Mouse (Mus musculus): ENCODE measurements at regions not wholly inside any gene's neighbourhood (a gene's known extent, or its start where the extent isn't known, plus 50 kb on each side); places are given as distances from the start of the nearest gene placed in this dataset.

DNA sequence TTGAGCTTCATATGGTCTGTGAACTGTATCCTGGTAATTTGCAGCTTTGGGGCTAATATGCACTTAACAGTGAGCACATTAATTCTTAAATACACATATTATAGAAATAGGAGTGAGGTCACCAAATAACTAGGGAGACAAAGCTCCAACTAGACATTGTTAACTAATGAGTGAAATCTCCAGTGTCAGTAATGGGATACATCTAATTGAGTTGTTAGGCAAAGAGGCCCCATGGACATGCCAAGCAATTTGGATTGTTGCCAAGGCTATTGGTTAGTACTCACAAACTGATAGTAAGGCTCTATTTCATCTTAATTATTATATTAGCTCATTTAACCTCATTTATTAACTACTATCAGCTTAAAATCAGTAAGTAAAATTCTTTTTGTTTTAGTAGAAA is 698.5 kb downstream of the Triml1 start:
- TF ChIP-seq CTCF (conservative IDR thresholded peaks at IDR 0.05; ENCODE audit: insufficient read depth, insufficient read length, low read depth, low read length) (no peak), POLR2A (IDR thresholded peaks at IDR 0.05; ENCODE audit: low read depth, low read length) (no peak)
- DNase-seq, result no peak
- H3K4me3 ChIP-seq (ENCODE audit: insufficient read depth, low read depth, low read length), result no peak overlapping the region
- no peaks in the 10 kb centered on the region for H3K4me1 ChIP-seq (ENCODE audit: control insufficient read depth, insufficient read depth, low read length)
- no peaks in the 10 kb centered on the region for H3K27me3 ChIP-seq (replicated peaks; ENCODE audit: control insufficient read depth, insufficient read depth, low read length)
- no peak overlapping the region for H3K27ac ChIP-seq (ENCODE audit: insufficient read depth, low read depth, low read length)
- no peaks in the 10 kb centered on the region for H3K36me3 ChIP-seq (ENCODE audit: control insufficient read depth, insufficient read depth, low read length)

DNA sequence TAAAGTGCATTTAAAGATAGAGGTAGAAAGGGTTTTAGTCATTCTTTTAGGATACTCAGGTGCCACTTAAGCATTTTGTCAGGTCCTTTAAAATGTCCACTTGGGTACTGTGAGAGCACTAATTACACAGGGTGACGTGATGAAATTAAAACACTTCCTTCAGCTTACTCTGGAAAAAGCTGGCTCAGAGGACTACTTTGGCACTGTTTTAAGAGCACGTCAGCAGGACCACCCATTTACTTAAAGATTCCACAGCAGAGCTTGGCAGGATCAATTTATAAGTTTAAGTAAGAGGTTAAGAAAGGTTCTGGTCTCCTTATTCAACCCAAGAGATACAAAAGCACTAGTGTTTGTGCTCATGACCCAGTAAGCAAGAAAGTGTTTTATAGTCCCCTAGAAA is 738.7 kb downstream of the Triml1 start:
- no peak overlapping the region for H3K4me3 ChIP-seq (ENCODE audit: insufficient read depth, low read depth, low read length)
- WGBS, result 70% methylated on average over 2 of the region's 2 CpGs
- no peak for TF ChIP-seq POLR2A (IDR thresholded peaks at IDR 0.05; ENCODE audit: low read depth, low read length)
- no peak for TF ChIP-seq CTCF (conservative IDR thresholded peaks at IDR 0.05; ENCODE audit: insufficient read depth, insufficient read length, low read depth, low read length)
- H3K27me3 ChIP-seq (replicated peaks; ENCODE audit: control insufficient read depth, insufficient read depth, low read length), result no peaks in the 10 kb centered on the region
- DNase-seq, result no peak
- no peak overlapping the region for H3K27ac ChIP-seq (ENCODE audit: insufficient read depth, low read depth, low read length)
- H3K4me1 ChIP-seq (ENCODE audit: control insufficient read depth, insufficient read depth, low read length), result no peaks in the 10 kb centered on the region
- no peaks in the 10 kb centered on the region for H3K36me3 ChIP-seq (ENCODE audit: control insufficient read depth, insufficient read depth, low read length)

DNA sequence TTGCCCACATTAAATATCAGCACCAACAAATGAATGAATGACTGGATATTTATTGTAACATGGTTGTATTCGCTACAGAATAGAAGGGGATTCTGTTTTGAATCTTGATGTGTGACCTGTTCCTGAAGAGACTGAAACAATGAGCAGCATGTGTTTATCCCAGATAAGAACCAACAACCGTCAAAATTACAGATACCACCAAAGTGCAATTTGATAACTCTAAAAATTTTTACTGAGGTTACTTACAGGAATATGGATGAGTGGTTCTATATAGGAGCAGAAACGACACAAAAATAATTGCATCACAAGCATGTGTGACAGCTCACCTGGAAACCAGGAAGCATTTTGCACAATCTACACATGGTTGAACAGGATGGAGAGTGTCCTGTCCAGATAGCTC is 744.4 kb downstream of the Triml1 start:
- TF ChIP-seq POLR2A (IDR thresholded peaks at IDR 0.05; ENCODE audit: low read depth, low read length), result no peak
- TF ChIP-seq CTCF (conservative IDR thresholded peaks at IDR 0.05; ENCODE audit: insufficient read depth, insufficient read length, low read depth, low read length), result no peak
- Histone ChIP-seq H3K4me3 (ENCODE audit: insufficient read depth, low read depth, low read length) (no peak overlapping the region), H3K4me1 (ENCODE audit: control insufficient read depth, insufficient read depth, low read length) (no peaks in the 10 kb centered on the region), H3K36me3 (ENCODE audit: control insufficient read depth, insufficient read depth, low read length) (no peaks in the 10 kb centered on the region), H3K27ac (ENCODE audit: insufficient read depth, low read depth, low read length) (no peak overlapping the region), H3K27me3 (replicated peaks; ENCODE audit: control insufficient read depth, insufficient read depth, low read length) (no peaks in the 10 kb centered on the region)
- no peak for DNase-seq
- 71% methylated on average over 3 of the region's 3 CpGs for WGBS

DNA sequence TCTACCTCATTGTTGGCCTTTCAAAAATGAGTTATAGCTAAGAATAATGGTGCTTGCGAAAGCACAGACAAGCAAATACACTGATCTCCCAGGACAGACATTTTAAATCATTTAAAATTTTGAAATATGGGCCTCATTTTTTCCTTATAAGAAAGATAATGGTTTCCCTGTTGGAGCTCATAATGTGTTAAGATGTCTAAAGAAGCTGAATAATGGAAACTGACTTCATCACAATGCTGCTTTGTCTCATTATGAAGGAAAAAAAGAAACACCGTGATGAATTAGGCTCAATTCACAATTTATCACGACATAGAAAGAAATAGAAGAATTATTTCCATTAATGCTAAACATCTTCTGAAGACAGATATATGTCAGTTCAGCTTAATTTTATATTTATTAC is 752.5 kb downstream of the Triml1 start:
- H3K4me3 ChIP-seq (ENCODE audit: insufficient read depth, low read depth, low read length), result no peak overlapping the region

DNA sequence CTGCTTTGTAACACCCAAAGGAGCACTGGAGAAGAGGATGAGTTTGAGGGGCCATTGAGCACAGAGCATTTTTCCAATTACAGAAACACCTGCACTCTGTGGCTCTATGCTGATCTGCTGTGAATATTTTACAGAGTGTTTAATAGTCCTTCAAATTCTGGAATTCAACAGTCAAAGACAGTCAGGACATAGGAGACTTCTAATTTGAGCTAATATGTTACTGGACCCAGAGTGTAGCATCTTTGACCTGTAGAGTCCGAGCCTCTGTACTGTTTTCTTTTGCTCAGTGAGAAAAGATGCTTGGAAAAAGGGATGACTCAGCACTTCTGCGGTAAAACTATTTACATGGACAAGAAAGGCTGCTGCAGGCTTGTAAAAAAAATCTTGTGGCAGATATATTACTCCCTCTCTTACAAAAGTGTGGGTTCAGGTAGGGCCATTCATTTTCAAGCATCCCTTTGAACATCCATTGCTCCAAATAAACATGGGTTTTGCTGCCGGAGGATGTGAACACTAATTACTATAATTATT is 793.1 kb downstream of the Triml1 start:
- 25% methylated on average over 3 of the region's 3 CpGs for WGBS
- Histone ChIP-seq H3K4me3 (ENCODE audit: insufficient read depth, low read depth, low read length) (no peak overlapping the region), H3K36me3 (ENCODE audit: control insufficient read depth, insufficient read depth, low read length) (no peaks in the 10 kb centered on the region), H3K27ac (ENCODE audit: insufficient read depth, low read depth, low read length) (no peak overlapping the region), H3K4me1 (ENCODE audit: control insufficient read depth, insufficient read depth, low read length) (no peaks in the 10 kb centered on the region), H3K27me3 (replicated peaks; ENCODE audit: control insufficient read depth, insufficient read depth, low read length) (no peaks in the 10 kb centered on the region)
- TF ChIP-seq POLR2A (IDR thresholded peaks at IDR 0.05; ENCODE audit: low read depth, low read length), result no peak
- no peak for TF ChIP-seq CTCF (conservative IDR thresholded peaks at IDR 0.05; ENCODE audit: insufficient read depth, insufficient read length, low read depth, low read length)
- no peak for DNase-seq

More for the DNA sequence above, 752.5 kb downstream of the Triml1 start:
- Histone ChIP-seq H3K36me3 (ENCODE audit: control insufficient read depth, insufficient read depth, low read length) (no peaks in the 10 kb centered on the region), H3K4me1 (ENCODE audit: control insufficient read depth, insufficient read depth, low read length) (no peaks in the 10 kb centered on the region), H3K27me3 (replicated peaks; ENCODE audit: control insufficient read depth, insufficient read depth, low read length) (no peaks in the 10 kb centered on the region), H3K27ac (ENCODE audit: insufficient read depth, low read depth, low read length) (no peak overlapping the region)
- DNase-seq, result no peak
- WGBS, result 80% methylated on average over 3 of the region's 3 CpGs
- TF ChIP-seq CTCF (conservative IDR thresholded peaks at IDR 0.05; ENCODE audit: insufficient read depth, insufficient read length, low read depth, low read length) (no peak), POLR2A (IDR thresholded peaks at IDR 0.05; ENCODE audit: low read depth, low read length) (no peak)

DNA sequence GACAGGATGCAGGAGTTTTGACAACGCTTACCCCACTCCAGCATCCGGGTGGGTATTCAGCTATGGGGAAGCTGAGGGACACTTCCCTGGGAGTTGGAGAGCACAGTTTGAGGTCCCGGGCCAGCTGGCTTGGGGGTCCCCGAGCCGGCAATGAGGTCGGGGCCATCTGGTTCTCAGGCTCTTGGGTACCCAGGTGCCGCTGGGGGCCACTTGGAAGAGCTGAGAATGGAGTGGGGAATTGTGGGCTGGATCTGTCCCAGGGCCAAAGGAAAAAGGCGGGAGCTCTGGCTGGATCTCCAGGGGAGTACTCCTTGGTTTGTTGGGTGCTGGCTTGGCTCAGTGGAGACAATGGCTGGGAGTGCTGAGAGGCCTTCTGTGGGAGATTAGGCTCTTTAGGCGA is 806.6 kb downstream of the Triml1 start:
- WGBS, result 94% methylated on average over 9 of the region's 9 CpGs
- TF ChIP-seq POLR2A (IDR thresholded peaks at IDR 0.05; ENCODE audit: low read depth, low read length) (no peak), CTCF (conservative IDR thresholded peaks at IDR 0.05; ENCODE audit: insufficient read depth, insufficient read length, low read depth, low read length) (no peak)
- Histone ChIP-seq H3K36me3 (ENCODE audit: control insufficient read depth, insufficient read depth, low read length) (no peaks in the 10 kb centered on the region), H3K27me3 (replicated peaks; ENCODE audit: control insufficient read depth, insufficient read depth, low read length) (no peaks in the 10 kb centered on the region), H3K4me3 (ENCODE audit: insufficient read depth, low read depth, low read length) (no peak overlapping the region), H3K4me1 (ENCODE audit: control insufficient read depth, insufficient read depth, low read length) (no peaks in the 10 kb centered on the region), H3K27ac (ENCODE audit: insufficient read depth, low read depth, low read length) (no peak overlapping the region)
- DNase-seq, result no peak

DNA sequence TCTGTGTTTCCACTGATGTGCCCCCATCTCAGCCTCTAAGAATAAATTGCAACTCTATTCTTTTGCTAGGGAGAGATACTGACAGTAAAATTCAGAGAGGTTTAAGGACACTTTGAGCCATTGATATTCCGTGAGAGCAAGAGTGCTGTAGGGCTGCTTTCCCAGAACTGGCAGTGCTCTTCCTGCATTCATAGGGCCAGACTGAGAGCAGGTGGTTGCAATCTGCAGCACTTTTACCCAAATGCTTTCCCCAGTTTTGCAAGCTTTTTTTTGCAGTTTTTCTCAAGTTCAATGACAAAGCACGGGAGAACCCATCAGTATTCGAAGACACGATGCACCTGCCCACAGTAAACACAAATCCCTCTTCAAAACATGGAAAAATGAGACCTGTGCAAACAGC is 816.6 kb downstream of the Triml1 start:
- 71% methylated on average over 4 of the region's 4 CpGs for WGBS
- DNase-seq, result no peak
- Histone ChIP-seq H3K27ac (ENCODE audit: insufficient read depth, low read depth, low read length) (no peak overlapping the region), H3K27me3 (replicated peaks; ENCODE audit: control insufficient read depth, insufficient read depth, low read length) (no peaks in the 10 kb centered on the region), H3K36me3 (ENCODE audit: control insufficient read depth, insufficient read depth, low read length) (no peaks in the 10 kb centered on the region), H3K4me1 (ENCODE audit: control insufficient read depth, insufficient read depth, low read length) (no peaks in the 10 kb centered on the region), H3K4me3 (ENCODE audit: insufficient read depth, low read depth, low read length) (no peak overlapping the region)
- TF ChIP-seq CTCF (conservative IDR thresholded peaks at IDR 0.05; ENCODE audit: insufficient read depth, insufficient read length, low read depth, low read length), result no peak
- no peak for TF ChIP-seq POLR2A (IDR thresholded peaks at IDR 0.05; ENCODE audit: low read depth, low read length)

DNA sequence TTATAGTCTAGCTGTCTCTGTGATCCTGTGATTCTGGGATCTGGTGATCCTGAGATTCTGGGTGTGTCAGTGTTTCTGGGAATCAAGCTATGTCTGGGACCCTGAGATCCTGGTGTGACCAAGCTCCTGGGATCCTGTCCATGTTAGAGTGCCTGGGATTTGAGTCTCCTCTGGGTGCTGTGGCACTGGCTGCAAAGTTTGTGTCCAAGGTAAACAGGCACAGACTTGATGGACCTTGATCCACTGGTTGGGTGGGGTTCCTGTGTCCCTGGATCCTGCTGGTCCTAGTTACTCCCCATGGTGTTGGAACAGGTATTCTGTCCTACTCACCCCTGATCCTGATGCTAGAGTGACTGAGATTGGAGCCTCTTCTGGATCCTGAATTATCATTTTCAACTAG is 818.4 kb downstream of the Triml1 start:
- no peaks in the 10 kb centered on the region for H3K27me3 ChIP-seq (replicated peaks; ENCODE audit: control insufficient read depth, insufficient read depth, low read length)
- no peaks in the 10 kb centered on the region for H3K36me3 ChIP-seq (ENCODE audit: control insufficient read depth, insufficient read depth, low read length)
- DNase-seq, result no peak
- H3K4me3 ChIP-seq (ENCODE audit: insufficient read depth, low read depth, low read length), result no peak overlapping the region
- no peak overlapping the region for H3K27ac ChIP-seq (ENCODE audit: insufficient read depth, low read depth, low read length)
- TF ChIP-seq CTCF (conservative IDR thresholded peaks at IDR 0.05; ENCODE audit: insufficient read depth, insufficient read length, low read depth, low read length) (no peak), POLR2A (IDR thresholded peaks at IDR 0.05; ENCODE audit: low read depth, low read length) (no peak)
- H3K4me1 ChIP-seq (ENCODE audit: control insufficient read depth, insufficient read depth, low read length), result no peaks in the 10 kb centered on the region

Data from kidney, adult 2 months (tissue).